Mouse (Mus musculus) midbrain, embryonic 16.5 days (tissue): ENCODE results near the gene Hrh3. TPM values are rescaled to one million over a fixed set of nuclear protein-coding genes. Genes with fewer than 3 reads are reported as not detected.

Source experiments
- ATAC-seq: fragments of 200-750 bp; cut with Nextera tagmentation; 2 replicates; pipeline ENCODE4 v1.8.0; 2017; ENCODE audit warnings: moderate TSS enrichment
- H3K27ac ChIP-seq: fragments of 300-500 bp; sonication (generic); 2 replicates; pipeline ENCODE4 v1.5.1; 2014; ENCODE audit warnings: mild to moderate bottlenecking, low read length, mixed read lengths
- H3K27me3 ChIP-seq: fragments of 300-500 bp; sonication (generic); 2 replicates; pipeline ENCODE4 v1.6.1; 2014; ENCODE audit warnings: low read depth, low read length, mixed read lengths; ENCODE audit not compliant: control insufficient read depth, insufficient read depth
- H3K36me3 ChIP-seq: fragments of 300-500 bp; sonication (generic); 2 replicates; pipeline ENCODE4 v1.6.1; 2014; ENCODE audit warnings: mild to moderate bottlenecking, low read length, moderate library complexity, mixed read lengths; ENCODE audit not compliant: control insufficient read depth, insufficient read depth
- H3K4me1 ChIP-seq: fragments of 300-500 bp; sonication (generic); 2 replicates; pipeline ENCODE4 v1.6.1; 2014; ENCODE audit warnings: mild to moderate bottlenecking, low read length, mixed read lengths; ENCODE audit not compliant: control insufficient read depth, insufficient read depth
- H3K4me2 ChIP-seq: fragments of 300-500 bp; sonication (generic); 2 replicates; pipeline ENCODE4 v1.6.1; 2014; ENCODE audit warnings: mild to moderate bottlenecking, low read length, mixed read lengths
- H3K4me3 ChIP-seq: fragments of 300-500 bp; sonication (generic); 2 replicates; pipeline ENCODE4 v1.5.1; 2014; ENCODE audit warnings: low read depth, mild to moderate bottlenecking, low read length, moderate library complexity, mixed read lengths
- H3K9ac ChIP-seq: fragments of 300-500 bp; sonication (generic); 2 replicates; pipeline ENCODE4 v1.6.1; 2014; ENCODE audit warnings: low read depth, low read length, mixed read lengths
- H3K9me3 ChIP-seq: fragments of 300-500 bp; sonication (generic); replicated peaks from 2 replicates; pipeline ENCODE4 v1.6.1; 2014; ENCODE audit warnings: mild to moderate bottlenecking, low read length, mixed read lengths; ENCODE audit not compliant: control insufficient read depth, poor library complexity, severe bottlenecking
- WGBS: fragments of 180-500 bp; shearing (Covaris S2); extraction: QIAGEN DNeasy Blood & Tissue Kit; methylation state at CpG from one replicate; pipeline ENCODE4 v1.1.7; 2014; 5-methylcytosine and 5-hydroxymethylcytosine counted together
- polyA plus RNA-seq: library from polyadenylated mRNA; unstranded; fragments of >200 nt; fragmentation: Nextera tagmentation; extraction: Ambion mirVana; gene quantifications from 2 replicates; pipeline ENCODE4 v1.2.1, GENCODE M21; 2015

Hrh3 gene
- polyA plus RNA-seq, 1 experiment from 2014 or later: 3.3 TPM

DNA sequence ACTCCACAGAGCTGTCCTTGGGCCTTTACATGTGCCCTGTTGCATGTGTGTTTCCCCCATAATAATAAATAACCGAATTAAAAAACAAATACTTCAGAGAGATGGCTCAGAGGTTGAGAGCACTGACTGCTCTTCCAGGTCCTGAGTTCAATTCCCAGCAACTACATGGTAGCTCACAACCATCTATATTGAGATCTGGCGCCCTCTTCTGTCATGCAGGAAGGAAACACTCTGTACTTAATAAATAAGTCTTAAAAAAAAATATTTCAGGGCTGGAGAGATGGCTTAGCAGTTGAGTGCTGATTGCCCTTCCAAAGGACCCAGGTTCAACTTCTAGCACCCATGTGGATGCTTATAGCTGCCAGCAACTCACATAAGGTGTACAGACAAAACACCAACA, 19.9 kb upstream of the Hrh3 start:
- Histone ChIP-seq H3K9me3 (no peaks in the 10 kb centered on the region), H3K9ac (no peak overlapping the region), H3K4me3 (no peak overlapping the region), H3K4me1 (peaks cover 14% of the 10 kb centered on the region), H3K27ac (no peak overlapping the region), H3K36me3 (no peaks in the 10 kb centered on the region), H3K27me3 (no peaks in the 10 kb centered on the region), H3K4me2 (no peak overlapping the region)
- ATAC-seq: no peak
- 94% methylated on average over 2 of the region's 2 CpGs for WGBS

DNA sequence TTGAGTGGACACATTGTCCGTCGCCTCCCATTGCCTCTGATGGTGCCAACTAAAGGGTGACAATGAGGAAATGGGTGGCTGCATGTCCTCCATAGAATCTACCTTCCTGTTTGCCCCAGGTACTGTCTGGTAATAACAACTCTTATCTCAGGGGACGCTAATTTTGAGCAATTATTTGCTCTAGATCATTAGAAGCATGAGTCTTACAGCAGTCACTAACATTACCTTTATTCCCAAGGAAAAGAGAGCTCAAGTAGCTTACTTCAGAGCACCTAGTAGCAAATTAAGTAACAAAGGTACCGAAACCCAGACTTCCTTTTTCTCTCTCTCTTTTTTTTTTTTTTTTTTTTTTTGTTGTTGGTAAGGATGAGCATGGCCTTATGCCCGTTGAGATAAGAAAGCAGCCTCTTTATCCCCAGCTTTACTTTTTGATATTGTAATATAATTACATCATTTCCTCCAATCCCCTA, 16.0 kb upstream of the Hrh3 start:
- Histone ChIP-seq H3K9ac (peak overlapping the region; percentile 72), H3K4me3 (peak overlapping the region; percentile 85), H3K36me3 (no peaks in the 10 kb centered on the region), H3K27ac (no peak overlapping the region), H3K27me3 (no peaks in the 10 kb centered on the region), H3K4me2 (peak overlapping the region; percentile 68), H3K4me1 (peaks cover 27% of the 10 kb centered on the region), H3K9me3 (no peaks in the 10 kb centered on the region)
- 72% methylated on average over 5 of the region's 5 CpGs for WGBS
- no peak for ATAC-seq

DNA sequence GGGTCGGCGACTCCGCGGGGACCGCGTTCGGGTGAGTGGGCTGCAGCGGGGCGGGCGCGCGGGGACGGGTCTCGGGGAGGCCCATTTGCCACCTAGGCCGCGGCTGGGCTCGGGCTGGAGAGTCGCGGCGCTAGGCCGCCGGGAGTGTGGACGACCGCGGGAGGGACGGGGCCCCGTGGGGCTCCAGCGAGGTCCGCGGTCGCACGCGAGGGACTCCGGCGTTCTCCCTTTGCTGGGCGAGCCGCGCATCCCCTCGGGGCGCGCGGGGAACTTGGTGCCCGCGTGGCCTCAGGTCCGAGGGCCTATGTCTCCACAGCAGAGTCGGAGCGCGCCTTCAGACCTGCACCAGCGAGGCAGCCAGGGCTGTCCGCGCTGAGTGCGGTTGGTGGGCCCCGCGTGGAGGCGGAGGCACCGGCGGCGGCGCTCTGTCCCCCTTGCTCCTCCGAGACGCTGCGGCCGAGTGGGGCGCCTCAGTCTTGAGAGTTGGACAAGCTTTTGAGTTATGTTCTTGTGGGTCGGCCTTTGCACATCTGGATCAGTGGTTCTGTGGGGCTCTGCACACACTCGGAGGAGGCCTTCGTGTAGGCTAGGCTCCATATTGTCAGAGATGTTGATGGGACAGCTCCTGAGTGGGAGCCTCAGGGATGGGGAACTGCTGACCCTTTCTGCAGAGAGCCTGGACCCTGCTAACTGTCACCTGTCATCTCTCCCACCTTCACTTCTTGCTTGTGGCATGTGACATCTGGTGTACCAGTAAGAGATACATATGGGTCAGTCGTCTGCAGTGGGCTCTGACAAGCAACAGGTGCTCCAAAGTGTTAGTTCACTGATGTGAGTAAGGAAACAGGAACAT, 15.4 kb upstream of the Hrh3 start:
- Histone ChIP-seq H3K4me1 (peaks cover 27% of the 10 kb centered on the region), H3K27ac (peak overlapping the region; percentile 74), H3K4me2 (peak overlapping the region; percentile 68), H3K4me3 (peak overlapping the region; percentile 85), H3K9me3 (no peaks in the 10 kb centered on the region), H3K9ac (peak overlapping the region; percentile 72), H3K27me3 (no peaks in the 10 kb centered on the region), H3K36me3 (no peaks in the 10 kb centered on the region)
- peak; percentile 33 for ATAC-seq
- WGBS: under 1% methylated on average over 58 of the region's 68 CpGs

DNA sequence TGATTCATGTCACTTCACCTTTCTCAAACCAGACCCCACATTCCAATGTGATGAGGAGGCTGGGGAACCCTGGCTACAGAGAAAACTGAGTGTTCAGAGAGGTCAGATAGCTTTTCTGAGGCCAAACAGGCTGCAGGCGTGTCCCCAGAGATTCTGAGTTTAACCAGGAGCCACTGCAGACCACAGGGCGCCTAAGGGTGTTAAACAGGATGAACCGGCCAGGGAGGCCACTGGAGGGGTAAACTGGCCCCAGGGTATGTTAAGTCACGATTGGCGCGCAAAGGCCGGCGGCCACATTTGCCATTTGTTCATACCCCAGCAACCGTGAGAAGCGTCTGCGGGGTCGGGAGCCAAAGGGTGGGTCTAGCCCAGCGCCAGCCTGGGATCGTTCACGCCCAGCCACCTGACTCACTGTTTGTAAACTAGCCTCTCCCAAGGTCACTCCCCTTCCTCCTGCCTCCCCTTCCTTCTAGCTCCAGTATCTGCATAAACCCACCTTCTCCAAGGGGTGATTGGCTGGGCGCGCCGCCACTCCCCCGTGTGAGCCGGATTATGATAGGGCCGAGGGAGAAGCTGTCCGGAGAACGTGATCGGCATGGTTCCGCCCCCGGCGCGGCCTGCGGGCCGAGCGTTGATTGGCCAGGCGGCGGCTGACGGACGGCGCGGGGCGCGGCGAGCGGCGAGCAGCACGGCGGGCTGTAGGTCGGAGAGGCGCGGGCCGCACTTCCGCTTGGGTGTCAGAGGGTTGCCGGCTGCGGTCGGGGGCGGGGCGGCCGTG, 14.6 kb upstream of the Hrh3 start, which contains the start of gene Osbpl2:
Gene Osbpl2, plus strand, starts transcription at position 646 of the 778 bp plus-strand sequence.
- no peaks in the 10 kb centered on the region for H3K9me3 ChIP-seq
- no peaks in the 10 kb centered on the region for H3K36me3 ChIP-seq
- H3K27ac ChIP-seq: peak within 1 kb of the TSS; percentile 82
- ATAC-seq: peak; percentile 98
- H3K27me3 ChIP-seq: no peaks in the 10 kb centered on the region
- H3K4me3 ChIP-seq: peak within 1 kb of the TSS; percentile 85
- under 1% methylated on average over 53 of the region's 55 CpGs for WGBS
- peak within 1 kb of the TSS; percentile 74 for H3K4me2 ChIP-seq
- peaks cover 30% of the 10 kb centered on the region for H3K4me1 ChIP-seq
- H3K9ac ChIP-seq: peak within 1 kb of the TSS; percentile 72

DNA sequence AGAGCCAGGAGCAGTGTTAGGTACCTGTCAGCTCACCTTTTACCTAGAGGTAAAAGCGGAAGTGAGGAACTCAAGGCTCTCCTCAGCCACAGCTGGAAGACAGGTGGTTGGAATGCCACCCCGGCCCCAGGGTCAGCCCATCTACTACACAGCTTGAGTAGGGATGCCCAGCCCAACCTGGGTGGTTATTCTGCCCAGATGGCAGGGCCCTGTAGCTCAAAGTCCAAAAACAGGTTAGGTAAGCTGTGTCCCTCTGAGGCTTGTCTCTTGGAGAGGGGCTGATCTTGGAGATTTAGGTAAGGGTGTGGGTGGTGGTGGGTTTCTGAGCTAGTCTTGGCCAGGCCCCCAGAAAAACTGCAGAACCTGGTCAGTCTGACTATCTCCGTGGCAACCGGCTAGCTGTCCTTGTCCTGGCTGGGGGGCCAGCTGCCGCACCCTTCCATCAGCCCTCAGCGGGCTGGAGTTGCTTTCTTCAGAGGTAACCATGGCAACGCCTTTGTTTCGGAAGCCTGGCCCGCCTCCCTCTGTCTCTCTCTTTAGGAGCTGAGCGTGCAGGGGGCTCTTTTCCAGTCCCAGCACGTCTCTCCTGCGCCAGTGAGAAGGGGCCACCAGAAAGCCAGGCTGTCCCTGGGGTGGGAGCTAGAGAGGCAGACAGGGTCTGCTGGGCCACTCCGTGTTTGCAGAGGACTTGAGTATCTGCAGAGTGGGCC, 13.4 kb upstream of the Hrh3 start:
- WGBS: 8% methylated on average over 12 of the region's 13 CpGs
- ATAC-seq: peak; percentile 30; the same call in 1 of the 2 replicates
- peak overlapping the region; percentile 74 for H3K4me2 ChIP-seq
- peak overlapping the region; percentile 82 for H3K27ac ChIP-seq
- no peaks in the 10 kb centered on the region for H3K27me3 ChIP-seq
- no peaks in the 10 kb centered on the region for H3K9me3 ChIP-seq
- peak overlapping the region; percentile 37; the same call in 1 of the 2 replicates for H3K9ac ChIP-seq
- no peak overlapping the region for H3K4me3 ChIP-seq
- no peaks in the 10 kb centered on the region for H3K36me3 ChIP-seq
- peaks cover 30% of the 10 kb centered on the region for H3K4me1 ChIP-seq

DNA sequence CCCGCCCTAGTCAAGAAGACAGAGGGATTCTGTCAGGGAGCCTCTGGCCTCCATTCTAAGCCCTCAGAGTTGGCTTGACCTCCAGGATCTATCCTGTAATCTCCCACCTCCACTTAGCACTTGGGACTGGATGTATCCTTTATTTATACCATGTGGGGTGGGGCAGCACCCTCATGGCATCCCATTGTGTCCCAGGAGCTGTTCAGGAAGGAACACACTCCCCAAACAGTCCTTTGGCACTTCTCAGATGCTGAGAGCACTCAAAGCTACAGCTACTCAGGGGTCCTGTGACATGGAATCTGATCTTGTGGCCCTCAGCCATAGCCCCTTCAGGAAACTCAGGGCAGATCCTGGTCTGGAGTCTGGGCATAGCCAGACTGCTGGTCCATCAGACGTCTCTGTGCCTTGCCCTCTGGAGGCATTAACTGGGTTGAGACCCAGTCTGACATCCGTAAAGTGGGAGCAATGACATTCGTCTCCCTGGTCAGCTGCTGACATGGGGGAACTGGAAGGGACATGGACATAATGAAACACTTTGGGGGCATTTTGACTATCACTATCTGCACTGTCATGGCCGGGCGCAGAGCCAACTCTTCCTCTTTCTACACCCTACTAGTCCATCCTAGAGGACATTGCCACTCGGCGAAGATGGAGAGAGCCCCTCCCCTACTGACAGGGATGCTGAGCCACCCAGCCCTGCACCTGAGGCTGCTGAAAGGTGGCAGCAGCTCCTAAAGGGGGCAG, 12.6 kb upstream of the Hrh3 start:
- ATAC-seq: no peak
- Histone ChIP-seq H3K4me3 (no peak overlapping the region), H3K9me3 (no peaks in the 10 kb centered on the region), H3K4me2 (no peak overlapping the region), H3K4me1 (peaks cover 30% of the 10 kb centered on the region), H3K27ac (no peak overlapping the region), H3K27me3 (no peaks in the 10 kb centered on the region), H3K36me3 (no peaks in the 10 kb centered on the region), H3K9ac (no peak overlapping the region)
- WGBS: 67% methylated on average over 8 of the region's 8 CpGs

DNA sequence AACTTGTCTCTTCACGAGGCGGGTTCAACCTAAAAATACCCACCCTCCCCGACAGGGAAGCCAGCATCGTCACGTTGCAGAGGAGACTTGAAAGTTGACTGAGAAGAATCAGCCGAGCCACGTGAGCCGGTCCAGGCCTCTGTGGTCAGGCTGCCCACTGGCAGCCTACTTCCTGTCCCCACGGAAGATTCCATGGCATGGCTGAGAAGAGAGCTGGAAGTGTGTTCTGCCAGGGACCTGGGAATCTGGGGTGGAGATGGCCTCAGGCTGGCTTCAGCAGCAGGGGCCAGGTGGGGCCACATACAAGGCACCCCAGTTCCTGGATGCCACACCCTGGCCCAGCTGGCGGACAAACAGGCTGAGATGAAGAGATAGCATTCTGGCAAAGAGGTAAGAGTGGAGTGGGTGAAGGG, 11.8 kb upstream of the Hrh3 start:
- WGBS: 80% methylated on average over 10 of the region's 10 CpGs
- Histone ChIP-seq H3K36me3 (no peaks in the 10 kb centered on the region), H3K27ac (no peak overlapping the region), H3K4me2 (no peak overlapping the region), H3K4me1 (peaks cover 30% of the 10 kb centered on the region), H3K4me3 (no peak overlapping the region), H3K9me3 (no peaks in the 10 kb centered on the region), H3K9ac (no peak overlapping the region), H3K27me3 (no peaks in the 10 kb centered on the region)
- no peak for ATAC-seq

DNA sequence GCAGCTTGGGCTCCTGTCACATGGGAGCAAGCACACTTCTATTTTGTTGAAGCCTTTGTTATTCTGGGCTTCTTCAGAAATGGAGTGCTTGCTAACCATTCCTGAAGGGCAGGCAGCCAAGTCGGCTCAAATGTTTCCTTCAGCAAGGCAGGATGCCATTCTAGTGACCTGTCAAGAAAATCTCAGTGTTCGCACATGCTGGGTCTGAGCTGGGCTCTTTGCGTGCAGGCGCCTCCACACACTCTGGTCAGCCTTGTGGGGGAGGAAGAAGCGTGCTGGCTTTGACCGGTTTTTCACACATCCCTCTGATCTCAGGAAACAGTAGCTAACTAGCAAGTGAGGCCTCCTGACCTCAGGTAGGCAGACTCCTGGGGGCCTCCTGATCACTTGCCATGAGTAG, 11.0 kb upstream of the Hrh3 start:
- Histone ChIP-seq H3K4me3 (no peak overlapping the region), H3K4me1 (peaks cover 25% of the 10 kb centered on the region), H3K27ac (no peak overlapping the region; the same call in 1 of the 2 replicates), H3K36me3 (no peaks in the 10 kb centered on the region), H3K9ac (no peak overlapping the region), H3K9me3 (no peaks in the 10 kb centered on the region), H3K27me3 (no peaks in the 10 kb centered on the region), H3K4me2 (no peak overlapping the region)
- WGBS: 21% methylated on average over 6 of the region's 6 CpGs
- no peak for ATAC-seq
